Mouse (Mus musculus) spleen, postnatal 10 days (tissue): Measurements from ENCODE around the gene Slc39a11.

ENCODE experiments used
- DNase-seq, 2 experiments: peaks; one replicate each; pipeline ENCODE4 v3.0.0; 2021 to 2022; ENCODE audit warnings: low spot score in 2 of 2

The Slc39a11 gene

DNA sequence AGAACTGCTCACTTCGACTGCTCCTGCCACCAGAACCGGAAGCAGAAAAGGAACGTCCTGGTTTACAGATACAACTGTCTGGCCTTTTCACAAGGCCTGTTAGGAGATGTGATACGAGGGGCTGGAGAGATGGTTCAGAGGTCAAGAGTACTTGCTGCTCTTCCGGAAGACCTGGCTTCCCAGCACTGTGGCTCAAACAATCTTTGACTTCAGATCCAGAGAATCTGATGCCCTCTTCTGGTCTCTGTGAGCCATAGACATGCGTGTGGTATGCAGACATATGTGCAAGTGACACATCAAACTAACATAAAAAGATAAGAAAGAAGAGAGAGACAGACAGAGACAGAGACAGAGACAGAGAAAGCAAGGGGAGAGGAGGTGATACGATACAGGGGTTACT lies 17.6 kb downstream of the Slc39a11 start:
- DNase-seq, result no peak

DNA sequence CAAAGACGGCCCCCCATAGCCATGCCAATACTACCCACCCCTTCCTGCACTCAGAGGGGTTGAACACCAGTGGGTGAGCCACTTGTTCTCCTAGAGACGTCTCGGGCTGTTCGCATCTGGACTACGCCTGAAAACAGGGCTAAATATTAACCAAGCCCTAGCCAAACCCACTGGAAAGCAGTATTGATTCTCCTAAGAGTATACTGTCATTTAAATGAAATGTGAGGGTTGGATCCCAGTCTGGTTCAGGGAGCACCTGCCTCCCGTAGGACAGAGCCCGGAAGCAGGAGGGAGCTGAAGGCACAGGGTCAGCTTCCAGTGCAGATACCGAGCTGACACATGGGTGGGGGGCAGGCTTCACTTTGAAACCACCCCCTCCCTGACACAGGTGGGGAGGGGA lies 18.0 kb downstream of the Slc39a11 start:
- no peak for DNase-seq

DNA sequence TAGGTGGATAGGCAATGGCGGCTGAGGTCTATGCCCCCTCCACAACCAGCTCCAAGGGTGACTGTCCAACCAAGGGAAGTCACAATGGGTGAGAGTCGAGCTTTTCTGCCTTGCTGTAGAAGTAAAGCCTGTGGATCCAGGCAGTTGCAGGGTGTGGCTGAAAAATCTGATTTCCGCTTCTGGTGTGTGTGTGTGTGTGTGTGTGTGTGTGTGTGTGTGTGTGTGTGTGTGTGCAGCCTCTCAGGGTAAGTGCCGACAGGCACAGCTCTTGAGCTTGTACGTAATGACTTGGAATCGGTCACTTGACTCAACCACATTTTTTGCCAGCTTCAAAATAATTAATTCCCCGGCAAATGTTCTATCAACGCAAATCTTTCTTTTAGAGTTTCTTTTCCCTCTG lies 18.6 kb downstream of the Slc39a11 start:
- DNase-seq, result no peak

DNA sequence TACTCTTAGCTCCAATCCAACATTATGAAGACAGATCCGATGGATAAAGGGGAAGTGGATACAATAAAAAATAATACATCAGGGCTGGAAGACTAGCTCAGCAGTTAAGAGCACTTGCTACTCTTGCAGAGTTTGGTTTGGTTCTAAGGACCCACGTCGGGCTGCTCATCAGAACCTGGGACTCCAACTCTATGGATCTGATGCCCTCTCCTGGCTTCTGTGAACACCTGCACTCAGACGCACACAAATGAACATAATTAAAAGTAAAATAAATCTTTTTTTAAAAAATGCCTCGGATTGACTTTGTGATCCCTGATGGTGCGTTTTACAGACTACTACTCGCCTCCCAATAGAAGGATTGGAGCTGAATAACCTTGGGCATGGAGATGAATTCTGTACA lies 19.2 kb downstream of the Slc39a11 start:
- no peak for DNase-seq

DNA sequence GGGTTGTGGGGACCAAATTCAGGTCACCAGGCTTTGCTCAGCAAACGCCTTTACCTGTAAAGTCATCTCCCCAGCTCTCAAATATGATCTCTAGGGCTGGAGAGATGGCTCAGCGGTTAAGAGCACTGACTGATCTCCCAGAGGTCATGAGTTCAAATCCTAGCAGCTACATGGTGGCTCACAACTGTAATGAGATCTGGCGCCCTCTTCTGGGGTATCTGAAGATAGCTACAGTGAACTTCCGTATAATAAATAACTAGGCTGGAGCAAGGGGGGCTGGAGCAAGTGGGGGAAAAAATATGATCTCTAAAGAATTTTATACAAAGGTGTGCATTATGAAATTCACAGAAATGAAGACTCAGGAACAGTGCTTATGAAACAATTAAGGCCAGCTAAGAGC lies 22.1 kb downstream of the Slc39a11 start:
- peak in 1 of 2 experiments; percentile 33 for DNase-seq

DNA sequence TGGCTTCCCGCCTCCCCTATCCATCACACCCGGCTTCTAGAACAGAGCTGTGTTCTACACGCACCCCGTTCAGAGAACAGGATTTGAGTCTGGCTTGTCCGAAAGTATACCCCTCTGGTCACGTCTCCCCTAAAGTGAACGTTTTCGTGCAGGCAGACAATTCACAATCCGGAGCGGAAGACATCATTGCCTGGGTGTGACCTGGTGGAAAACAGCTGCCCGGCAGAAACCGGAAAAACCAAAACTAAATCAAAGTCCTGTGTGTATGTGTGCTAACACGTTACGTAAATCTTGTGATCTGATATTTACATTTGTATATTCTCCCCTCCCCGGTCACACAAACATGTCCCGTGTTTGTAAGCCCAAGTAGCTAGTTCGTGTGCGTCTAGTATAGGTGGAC lies 24.4 kb downstream of the Slc39a11 start:
- DNase-seq, result no peak

DNA sequence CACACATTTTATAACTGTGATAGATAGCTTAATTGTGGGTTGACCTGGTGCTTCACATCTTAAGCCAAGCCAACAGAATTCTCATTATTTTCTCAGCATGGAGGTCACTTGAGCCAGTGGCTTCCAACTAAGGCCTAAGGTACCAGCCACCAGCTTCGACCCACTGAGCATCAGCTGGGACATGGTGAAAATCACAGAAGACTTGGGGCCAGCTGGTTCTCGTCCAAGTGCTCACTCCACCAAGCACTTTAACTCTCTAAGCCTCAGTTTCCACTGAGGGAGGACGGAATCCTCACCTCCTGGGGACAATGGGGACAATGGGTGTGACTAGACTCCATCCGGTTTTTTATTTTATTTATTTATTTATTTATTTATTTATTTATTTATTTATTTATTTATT lies 27.9 kb downstream of the Slc39a11 start:
- DNase-seq, result no peak

DNA sequence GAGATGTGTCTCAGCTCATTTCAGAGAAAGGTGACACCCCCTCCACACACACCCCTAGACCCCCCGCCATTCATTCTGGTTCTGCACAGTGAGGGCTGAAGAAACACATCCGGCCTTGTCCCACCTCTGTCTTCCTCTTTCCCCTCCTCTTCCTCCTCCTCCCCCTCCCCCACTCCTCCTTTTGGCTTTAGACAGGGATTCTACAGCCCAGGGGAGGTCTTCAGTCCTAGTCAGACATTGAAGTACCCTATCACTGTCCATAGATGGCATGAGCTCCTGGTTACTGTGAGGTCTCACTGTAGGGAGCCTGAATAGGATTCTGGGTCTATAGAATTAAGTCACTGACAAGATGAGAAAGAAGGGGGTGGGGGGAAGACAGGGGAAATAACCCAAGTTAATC lies 28.9 kb downstream of the Slc39a11 start:
- DNase-seq, result no peak

DNA sequence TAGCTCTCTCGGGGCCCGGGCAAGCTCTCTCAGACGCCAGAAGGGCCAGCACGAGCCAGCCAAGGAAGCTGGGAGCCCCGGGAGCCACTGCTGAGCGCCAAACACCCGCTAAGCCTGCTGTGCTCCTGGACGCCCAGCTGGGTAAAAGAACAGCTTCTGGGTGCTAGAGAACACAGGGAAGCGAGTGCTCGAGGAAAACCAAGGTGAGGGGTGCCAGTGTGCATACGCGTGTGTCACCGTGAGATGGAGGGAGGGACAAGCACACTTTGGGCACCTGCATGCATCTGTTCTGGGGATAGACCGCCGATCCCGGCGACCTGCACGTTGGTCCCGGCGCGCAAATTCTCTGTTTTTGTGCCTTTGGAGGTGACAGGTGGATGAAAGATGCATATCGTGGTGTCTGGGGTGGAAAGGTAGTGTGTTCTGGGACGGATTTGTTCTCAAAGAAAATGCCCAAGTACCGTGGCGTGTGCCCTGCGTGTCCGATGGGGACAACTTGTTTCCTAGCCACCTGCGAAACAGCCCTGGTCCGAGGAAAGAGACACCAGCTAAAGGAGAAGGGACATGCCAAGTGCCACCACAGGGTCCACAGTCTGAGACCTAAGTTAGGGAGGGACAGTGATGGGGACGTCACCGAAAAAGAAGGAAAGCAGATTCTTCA lies 30.3 kb downstream of the Slc39a11 start:
- DNase-seq, result no peak

DNA sequence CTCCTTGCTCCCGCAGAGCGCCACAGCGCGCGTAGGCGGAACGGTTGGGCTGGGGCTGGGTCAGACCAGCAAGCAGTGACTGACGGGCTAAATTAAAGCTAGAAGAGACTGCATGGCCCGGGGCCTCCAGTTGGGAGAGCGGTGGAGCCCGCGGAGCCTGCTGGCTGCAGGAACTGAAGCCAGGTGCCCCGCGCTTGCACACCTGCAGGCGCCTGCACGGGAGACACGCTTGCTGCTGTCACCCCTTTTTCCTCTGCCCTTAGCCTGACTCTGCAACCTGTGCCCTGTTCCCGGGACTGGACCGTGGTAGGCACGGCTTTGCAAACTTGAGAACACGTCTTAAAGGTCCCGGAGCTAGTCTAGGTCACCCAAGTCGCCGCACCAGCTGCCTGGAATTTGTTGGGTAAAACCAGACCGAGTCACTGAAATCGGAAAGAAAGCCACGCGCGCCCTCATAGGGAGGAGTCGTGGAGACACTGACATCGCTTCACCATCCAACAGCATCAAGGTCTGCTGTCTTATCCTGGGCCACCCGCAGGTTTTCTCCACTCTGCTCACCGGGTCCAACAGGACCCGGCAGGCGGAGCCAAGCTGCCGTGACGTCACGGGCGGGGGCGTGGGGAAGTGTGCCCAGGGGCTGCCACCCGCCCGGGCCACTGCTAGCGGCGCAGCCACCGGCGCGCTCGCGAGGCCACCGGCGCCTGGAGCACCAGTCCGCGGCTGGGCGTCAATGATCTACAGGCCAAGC lies 31.0 kb downstream of the Slc39a11 start, which contains the start of gene Sstr2:
Sstr2 (plus strand) TSS at position 671 of the 748 bp plus-strand sequence.
- DNase-seq, result peak; percentile 57 to 83

DNA sequence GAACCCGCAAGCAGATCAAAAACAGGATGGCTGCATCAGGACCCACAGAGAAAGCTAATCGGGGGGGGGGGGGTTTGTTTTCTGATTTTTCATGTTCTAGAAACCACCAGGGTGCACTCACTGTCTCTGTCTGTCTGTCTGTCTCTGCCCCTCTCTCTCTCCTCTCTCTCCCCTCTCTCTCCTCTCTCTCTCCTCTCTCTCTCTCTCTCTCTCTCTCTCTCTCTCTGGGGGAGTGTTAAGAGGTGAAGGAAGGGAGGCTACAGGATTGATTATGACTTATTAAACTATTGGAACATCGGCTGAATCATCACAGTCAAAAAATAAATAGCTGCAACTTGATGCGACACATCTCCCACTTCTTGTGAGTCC lies 31.6 kb downstream of the Slc39a11 start:
- DNase-seq, result no peak

DNA sequence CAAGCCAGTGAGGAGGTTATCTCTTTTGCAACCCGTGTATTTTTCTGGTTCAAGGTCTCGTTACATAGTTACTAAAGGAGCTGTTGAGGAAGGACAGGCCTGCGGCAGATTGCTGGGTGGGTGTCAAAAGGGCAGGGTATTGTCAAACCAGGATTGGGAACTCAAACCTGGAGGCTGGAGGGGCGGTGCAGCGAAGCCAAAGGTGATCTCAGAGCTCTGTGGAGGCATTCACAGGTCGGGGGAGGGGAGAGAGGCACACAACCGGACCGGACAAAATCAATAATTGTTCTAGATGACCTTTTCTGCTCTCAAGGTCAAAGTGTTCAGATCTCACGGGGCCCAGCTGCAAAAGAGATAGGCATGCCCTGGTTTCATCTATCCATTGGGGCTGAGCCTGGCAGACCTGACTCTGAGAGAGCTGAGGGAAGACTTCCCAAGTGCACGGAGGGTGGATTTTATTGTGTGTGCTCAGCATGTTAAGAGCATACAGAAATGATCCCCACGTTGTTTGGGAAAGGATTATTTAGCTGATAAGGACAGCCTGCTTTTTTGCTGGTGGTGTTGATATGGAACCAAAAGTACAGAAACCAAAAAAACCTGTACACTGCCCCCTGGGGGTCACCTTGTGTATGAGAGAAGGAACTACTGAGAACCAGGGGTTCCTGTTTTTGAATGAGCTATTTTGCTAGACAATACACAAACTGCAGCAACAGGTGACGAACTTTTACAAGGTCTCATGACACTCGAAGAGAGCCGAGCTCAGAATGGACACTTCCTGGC lies 32.6 kb downstream of the Slc39a11 start:
- DNase-seq, result peak; percentile 48 to 87

DNA sequence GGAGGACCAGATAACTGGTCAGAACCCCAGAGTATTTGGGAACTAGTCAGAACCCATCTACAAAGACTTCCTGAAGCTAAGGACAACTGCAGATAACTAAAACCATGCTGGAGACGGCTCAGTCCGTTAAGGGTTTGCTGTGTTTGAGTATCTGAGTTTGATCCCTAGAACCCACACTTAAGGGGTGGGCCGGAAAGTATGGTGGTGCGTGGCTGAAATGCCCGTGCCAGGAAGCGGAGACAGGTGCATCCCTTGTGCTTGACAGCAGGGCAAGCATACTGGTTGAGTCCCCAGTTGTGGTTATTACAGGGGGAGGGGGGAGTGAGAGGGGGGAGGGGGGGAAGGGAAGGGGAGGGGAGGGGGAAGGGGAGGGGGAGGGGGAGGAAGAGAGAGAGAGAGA lies 35.4 kb downstream of the Slc39a11 start:
- DNase-seq, result no peak

DNA sequence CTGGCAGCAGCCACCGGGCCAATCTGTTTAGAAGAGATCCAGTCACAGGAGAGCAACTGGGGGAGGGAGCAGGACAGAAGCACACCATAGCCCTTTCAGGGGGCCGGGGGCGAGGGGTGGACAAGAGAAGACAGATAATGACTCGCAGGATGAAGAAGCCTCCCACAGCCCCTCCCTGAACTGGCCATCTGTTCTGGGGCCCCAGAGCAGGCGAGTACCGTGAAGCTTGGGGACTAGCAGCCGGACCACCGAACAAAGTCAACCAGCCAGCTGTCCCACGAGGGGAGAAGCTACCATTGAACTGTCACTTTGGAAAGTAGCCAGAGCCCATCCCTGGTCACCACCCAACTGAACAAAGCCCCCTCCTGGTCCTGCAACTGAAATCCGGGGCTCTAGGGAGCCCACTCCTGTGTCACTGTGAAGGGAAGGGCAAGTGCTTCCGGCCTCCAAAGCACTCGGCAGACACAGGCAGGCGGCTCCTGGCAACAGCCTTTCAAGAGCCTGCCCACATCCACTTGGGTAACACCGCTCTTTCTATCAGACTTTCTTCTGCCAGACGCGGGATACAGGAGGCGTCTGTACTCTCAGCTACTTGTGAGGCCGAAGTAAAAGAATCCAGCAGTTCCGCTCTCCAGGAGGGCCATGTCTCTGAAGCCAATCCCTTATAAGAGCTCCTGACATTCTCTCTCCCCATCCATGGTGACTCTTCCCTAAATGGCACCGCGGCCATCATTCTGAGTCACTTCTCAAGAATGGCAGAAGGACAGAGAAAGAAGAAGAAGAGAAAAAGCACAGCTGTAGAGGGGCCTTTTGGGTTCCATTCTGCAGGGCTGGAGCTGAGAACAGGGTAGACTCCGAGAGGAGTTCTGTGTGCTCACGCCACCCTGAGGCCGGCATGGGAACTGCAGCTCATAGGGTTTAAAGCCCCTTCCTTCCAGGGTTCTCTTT lies 37.9 kb downstream of the Slc39a11 start:
- DNase-seq, result peak; percentile 15 to 71

DNA sequence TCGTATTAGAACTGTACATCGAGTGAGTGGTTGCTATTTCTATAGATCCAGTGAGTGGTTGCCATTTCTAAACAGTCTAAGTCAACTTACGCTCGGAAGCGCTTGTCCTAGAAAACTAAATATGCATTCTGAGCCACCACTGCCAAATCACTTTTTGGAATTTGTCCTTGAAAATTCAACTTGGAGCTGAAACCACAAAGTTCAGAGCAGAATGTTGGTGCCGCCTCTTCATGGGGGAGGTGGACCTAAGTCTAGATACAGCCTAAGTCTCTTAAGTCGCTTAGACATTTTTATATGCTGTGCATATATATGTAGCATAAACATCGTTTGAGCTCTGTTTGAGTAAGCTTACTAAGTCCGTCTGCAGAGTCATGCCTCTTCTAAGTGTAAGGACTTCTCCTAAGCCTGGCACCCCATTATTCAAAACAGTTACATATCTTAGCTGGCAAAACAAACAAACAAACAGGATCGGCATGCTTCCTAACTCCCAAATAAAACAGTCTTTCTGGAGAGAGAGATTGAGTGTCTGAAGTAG lies 38.7 kb downstream of the Slc39a11 start:
- no peak for DNase-seq

DNA sequence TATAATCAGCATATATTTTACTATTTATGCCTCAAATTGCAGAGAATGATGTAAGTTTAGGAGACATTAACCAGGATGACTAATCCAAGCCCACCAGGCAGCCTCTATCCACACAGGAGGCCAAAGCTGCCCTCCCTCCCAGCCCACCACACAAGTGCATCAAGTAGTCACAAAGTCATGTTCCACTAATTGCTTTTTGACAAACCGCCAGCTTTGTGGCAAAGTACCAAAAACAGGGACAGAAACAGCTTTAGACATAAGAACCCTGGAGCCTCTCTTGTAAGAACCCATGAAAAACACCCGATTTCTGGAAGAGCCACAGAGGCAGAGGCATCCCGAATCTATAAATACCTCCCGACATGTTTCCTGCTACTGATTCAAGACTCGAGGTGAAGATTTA lies 39.6 kb downstream of the Slc39a11 start:
- DNase-seq, result no peak

DNA sequence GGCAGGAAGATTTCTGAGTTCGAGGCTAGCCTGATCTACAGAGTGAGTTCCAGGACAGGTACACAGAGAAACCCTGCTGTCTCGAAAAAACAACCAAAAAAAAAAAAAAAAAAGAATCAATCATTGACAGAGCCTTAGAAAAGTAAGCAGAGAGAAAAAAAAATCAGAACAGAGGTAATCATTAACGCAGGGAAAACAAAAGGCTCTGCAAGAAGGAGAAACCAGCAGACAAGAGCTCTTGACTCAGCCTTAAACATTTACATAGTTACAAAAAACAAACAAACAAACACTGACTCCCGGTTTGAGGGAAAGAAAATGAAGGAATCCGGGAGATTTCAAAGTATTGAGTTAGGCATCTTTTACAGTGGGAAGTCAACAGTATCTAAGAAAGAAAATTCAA lies 40.3 kb downstream of the Slc39a11 start:
- no peak for DNase-seq

DNA sequence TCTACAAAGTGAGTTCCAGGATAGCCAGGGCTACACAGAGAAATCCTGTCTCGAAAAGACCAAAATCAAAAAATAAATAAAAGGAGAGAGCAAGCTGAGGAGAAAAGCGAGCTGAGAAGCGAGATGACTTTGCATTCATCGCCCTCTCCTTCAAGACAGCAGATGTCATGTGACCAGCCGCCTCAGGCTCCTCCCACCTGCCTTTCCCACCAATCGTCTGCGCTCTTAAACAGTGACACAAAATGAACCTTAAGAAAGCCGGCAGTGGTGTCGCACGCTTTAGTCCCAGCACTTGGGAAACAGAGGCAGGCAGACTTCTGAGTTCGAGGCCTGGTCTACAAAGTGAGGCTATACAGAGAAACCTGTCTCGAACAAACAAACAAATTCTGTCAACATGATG lies 42.3 kb downstream of the Slc39a11 start:
- no peak for DNase-seq

DNA sequence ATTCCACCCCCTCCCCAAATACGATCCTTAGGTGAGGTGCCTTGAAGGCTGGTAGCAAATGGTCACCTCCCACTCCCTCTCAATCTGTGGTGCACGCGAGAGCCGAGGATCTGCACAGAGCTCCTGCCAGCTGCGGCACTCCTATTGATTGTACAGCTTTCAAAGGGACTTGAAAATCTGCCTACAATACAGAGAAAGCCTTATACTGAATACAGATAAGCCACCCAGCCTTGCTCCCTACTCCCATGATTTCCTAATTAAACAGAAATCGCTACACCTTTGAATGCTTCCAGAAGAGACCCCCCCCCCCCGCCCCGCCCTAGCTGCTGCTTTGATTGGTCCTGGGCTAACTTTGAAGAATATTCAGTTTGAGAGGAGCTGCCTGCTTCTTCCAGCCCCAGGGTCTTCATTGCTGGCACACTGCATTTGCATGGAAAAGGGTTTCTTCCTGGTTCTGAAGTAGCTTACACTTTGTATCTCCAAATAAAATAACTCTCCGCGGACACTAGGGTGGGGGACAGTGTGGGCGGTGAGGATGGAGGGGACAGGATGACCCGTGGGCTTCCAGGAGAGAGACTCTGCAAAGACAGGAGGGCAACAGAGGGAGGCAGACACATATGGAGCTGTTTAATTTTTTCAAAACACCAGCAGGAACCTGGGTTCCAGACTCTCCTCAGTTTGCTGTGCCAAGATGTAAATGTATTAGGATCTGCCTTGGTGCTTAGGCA lies 48.1 kb downstream of the Slc39a11 start:
- no peak for DNase-seq

DNA sequence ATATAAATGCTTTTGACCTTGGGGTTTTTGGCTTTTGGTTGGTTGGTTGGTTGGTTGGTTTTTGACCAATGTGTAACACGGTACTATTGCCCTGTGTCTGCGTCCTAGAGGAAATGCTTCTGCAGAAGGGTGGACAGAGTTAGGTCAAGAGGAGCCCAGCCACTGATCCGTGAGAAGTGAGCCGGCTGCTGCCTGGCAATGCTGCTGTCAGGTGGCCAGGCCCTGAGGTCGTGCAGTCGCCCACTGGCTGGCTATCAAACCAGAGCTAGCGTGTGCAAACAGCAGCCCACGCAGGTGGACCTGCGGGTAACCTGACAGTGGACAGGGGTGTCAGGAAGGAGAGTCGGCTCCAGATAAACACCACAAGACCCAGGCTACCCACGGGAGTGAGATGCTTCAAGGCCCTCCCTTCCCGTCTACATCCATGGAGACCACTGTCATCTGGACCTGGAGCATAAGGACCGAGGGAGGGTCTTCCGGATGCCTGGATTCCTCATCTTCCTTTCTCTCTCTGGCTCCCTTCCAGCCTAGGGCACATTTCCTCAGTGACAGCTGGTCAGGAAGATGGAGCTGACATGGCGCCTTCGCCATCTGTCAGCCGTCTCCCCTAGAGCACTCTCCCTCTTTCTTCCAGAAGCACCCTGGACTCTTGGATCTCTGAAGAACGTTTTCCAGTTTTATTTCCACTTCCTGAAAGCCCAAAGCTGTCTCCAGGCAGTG lies 49.2 kb downstream of the Slc39a11 start:
- no peak for DNase-seq
